Mouse (Mus musculus): Measurements from ENCODE around the gene Setd1b. TPM values are rescaled to one million over a fixed set of nuclear protein-coding genes. Genes with fewer than 3 reads are reported as not detected.

The Setd1b gene
- total and polyA plus RNA-seq, 3 experiments = 2.1 to 90.6 (median 76.7) TPM

GRCm38 (mm10) chr5:123138230-123138911 is 3.6 kb upstream of the Setd1b start:
- peak overlapping the region; percentile 76 for H3K4me3 ChIP-seq (ENCODE audit: low read depth, low read length)
- peaks cover 69% of the 10 kb centered on the region for H3K4me1 ChIP-seq (ENCODE audit: insufficient read depth, low read depth, low read length)
- peak; percentile 85 for DNase-seq (ENCODE audit: low spot score)
- no peaks in the 10 kb centered on the region for H3K27me3 ChIP-seq (ENCODE audit: insufficient read depth, low read length)
- peak; percentile 17 for ATAC-seq (ENCODE audit: extremely low read depth, insufficient number of reproducible peaks, low FRiP score, poor library complexity, severe bottlenecking)
- H3K36me3 ChIP-seq (replicated peaks) = peaks cover 45% of the 10 kb centered on the region
- H3K9me3 ChIP-seq (replicated peaks) = no peaks in the 10 kb centered on the region
- TF ChIP-seq CTCF (IDR thresholded peaks at IDR 0.05; ENCODE audit: low read depth, low read length) (no peak), POLR2AphosphoS5 (IDR thresholded peaks at IDR 0.05; ENCODE audit: insufficient replicate concordance, low read depth, low read length) (no peak), GATA1 (IDR thresholded peaks at IDR 0.05; ENCODE audit: borderline replicate concordance, low read length) (no peak), GATA2 (IDR thresholded peaks at IDR 0.05; ENCODE audit: borderline replicate concordance, low read depth, low read length) (no peak), TAL1 (conservative IDR thresholded peaks at IDR 0.05; ENCODE audit: low read depth, low read length) (no peak)

GRCm38 (mm10) chr5:123138953-123139721 is 2.9 kb upstream of the Setd1b start:
- DNase-seq (ENCODE audit: low spot score) (no peak), ATAC-seq (ENCODE audit: extremely low read depth, insufficient number of reproducible peaks, low FRiP score, poor library complexity, severe bottlenecking) (no peak)
- Histone ChIP-seq H3K9me3 (replicated peaks) (no peaks in the 10 kb centered on the region), H3K36me3 (replicated peaks) (peaks cover 42% of the 10 kb centered on the region), H3K4me1 (ENCODE audit: insufficient read depth, low read depth, low read length) (peaks cover 66% of the 10 kb centered on the region), H3K4me3 (ENCODE audit: low read depth, low read length) (peak overlapping the region; percentile 76), H3K27me3 (ENCODE audit: insufficient read depth, low read length) (no peaks in the 10 kb centered on the region)
- no peak for TF ChIP-seq GATA2 (IDR thresholded peaks at IDR 0.05; ENCODE audit: borderline replicate concordance, low read depth, low read length)
- TF ChIP-seq TAL1 (conservative IDR thresholded peaks at IDR 0.05; ENCODE audit: low read depth, low read length) = no peak
- no peak for TF ChIP-seq POLR2AphosphoS5 (IDR thresholded peaks at IDR 0.05; ENCODE audit: insufficient replicate concordance, low read depth, low read length)
- no peak for TF ChIP-seq CTCF (IDR thresholded peaks at IDR 0.05; ENCODE audit: low read depth, low read length)
- TF ChIP-seq GATA1 (IDR thresholded peaks at IDR 0.05; ENCODE audit: borderline replicate concordance, low read length) = no peak

- Histone ChIP-seq H3K4me3 (ENCODE audit: low read depth, low read length) (peak overlapping the region; percentile 76), H3K36me3 (replicated peaks) (peaks cover 42% of the 10 kb centered on the region), H3K4me1 (ENCODE audit: insufficient read depth, low read depth, low read length) (peaks cover 66% of the 10 kb centered on the region), H3K9me3 (replicated peaks) (no peaks in the 10 kb centered on the region), H3K27me3 (ENCODE audit: insufficient read depth, low read length) (no peaks in the 10 kb centered on the region)
- ATAC-seq (ENCODE audit: extremely low read depth, insufficient number of reproducible peaks, low FRiP score, poor library complexity, severe bottlenecking) (no peak), DNase-seq (ENCODE audit: low spot score) (no peak)
- TF ChIP-seq POLR2AphosphoS5 (IDR thresholded peaks at IDR 0.05; ENCODE audit: insufficient replicate concordance, low read depth, low read length) (no peak), GATA2 (IDR thresholded peaks at IDR 0.05; ENCODE audit: borderline replicate concordance, low read depth, low read length) (no peak), GATA1 (IDR thresholded peaks at IDR 0.05; ENCODE audit: borderline replicate concordance, low read length) (no peak), CTCF (IDR thresholded peaks at IDR 0.05; ENCODE audit: low read depth, low read length) (no peak), TAL1 (conservative IDR thresholded peaks at IDR 0.05; ENCODE audit: low read depth, low read length) (no peak)
These were observed 2.0 kb upstream of the Setd1b start for GRCm38 (mm10) chr5:123139722-123140627.

DNA sequence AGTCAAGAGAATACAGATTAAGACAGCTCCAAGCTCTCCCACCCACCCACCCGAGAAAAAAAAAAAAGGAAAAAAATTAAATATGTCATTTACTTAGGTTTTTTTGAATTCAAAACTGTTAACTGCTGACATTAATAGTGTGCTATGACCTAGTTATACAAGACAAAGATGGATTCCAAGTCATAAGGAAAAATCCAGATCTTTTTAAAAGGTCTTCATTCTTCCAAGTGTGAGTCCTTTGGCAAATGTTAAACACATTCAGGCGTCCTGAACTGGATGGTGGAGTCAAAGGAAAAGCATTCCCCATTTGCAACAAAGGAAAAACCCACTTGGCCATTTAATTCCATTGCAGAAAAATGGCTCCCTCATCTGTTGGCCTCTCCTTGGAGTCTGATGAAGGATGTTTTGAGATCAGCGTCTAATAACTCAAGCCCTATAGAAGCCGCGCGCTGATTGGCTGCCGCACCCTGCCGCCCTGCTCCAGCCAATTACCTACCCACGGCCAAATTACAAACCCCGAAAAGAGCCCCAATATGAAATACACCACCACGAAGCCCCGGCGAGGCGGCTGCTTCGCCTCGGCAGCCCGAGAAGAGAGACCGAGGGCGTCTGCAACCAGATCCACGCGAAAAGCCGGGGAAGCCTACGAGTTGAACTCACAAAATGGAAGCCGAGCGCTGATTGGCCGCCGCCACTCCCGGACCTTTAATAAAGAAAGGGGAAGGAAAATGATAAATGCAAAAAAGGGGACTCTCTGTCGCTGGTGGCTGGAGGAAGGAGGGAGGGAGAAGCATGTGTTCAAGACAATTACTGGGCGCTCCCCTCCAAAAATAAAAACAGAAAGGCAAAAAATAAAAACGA is 1.1 kb upstream of the Setd1b start:
- ATAC-seq (ENCODE audit: extremely low read depth, insufficient number of reproducible peaks, low FRiP score, poor library complexity, severe bottlenecking) (peak; percentile 43), DNase-seq (ENCODE audit: low spot score) (peak; percentile 91)
- H3K36me3 ChIP-seq (replicated peaks) = peaks cover 43% of the 10 kb centered on the region
- H3K4me1 ChIP-seq (ENCODE audit: insufficient read depth, low read depth, low read length) = peaks cover 66% of the 10 kb centered on the region
- H3K9me3 ChIP-seq (replicated peaks) = no peaks in the 10 kb centered on the region
- H3K27me3 ChIP-seq (ENCODE audit: insufficient read depth, low read length) = no peaks in the 10 kb centered on the region
- peak overlapping the region; percentile 80 for H3K4me3 ChIP-seq (ENCODE audit: low read depth, low read length)
- no peak for TF ChIP-seq GATA2 (IDR thresholded peaks at IDR 0.05; ENCODE audit: borderline replicate concordance, low read depth, low read length)
- no peak for TF ChIP-seq GATA1 (IDR thresholded peaks at IDR 0.05; ENCODE audit: borderline replicate concordance, low read length)
- TF ChIP-seq POLR2AphosphoS5 (IDR thresholded peaks at IDR 0.05; ENCODE audit: insufficient replicate concordance, low read depth, low read length) = 0 out of 2 replicates have a peak, but pooled peaks have one; percentile 59

- Histone ChIP-seq H3K4me3 (ENCODE audit: low read depth, low read length) (peak overlapping the region; percentile 80), H3K9me3 (replicated peaks) (no peaks in the 10 kb centered on the region), H3K27me3 (ENCODE audit: insufficient read depth, low read length) (no peaks in the 10 kb centered on the region), H3K4me1 (ENCODE audit: insufficient read depth, low read depth, low read length) (peaks cover 65% of the 10 kb centered on the region), H3K36me3 (replicated peaks) (peaks cover 46% of the 10 kb centered on the region)
- peak; percentile 65 for DNase-seq (ENCODE audit: low spot score)
- TF ChIP-seq CTCF (IDR thresholded peaks at IDR 0.05; ENCODE audit: low read depth, low read length) (no peak), GATA2 (IDR thresholded peaks at IDR 0.05; ENCODE audit: borderline replicate concordance, low read depth, low read length) (no peak), POLR2AphosphoS5 (IDR thresholded peaks at IDR 0.05; ENCODE audit: insufficient replicate concordance, low read depth, low read length) (no peak), TAL1 (conservative IDR thresholded peaks at IDR 0.05; ENCODE audit: low read depth, low read length) (no peak), GATA1 (IDR thresholded peaks at IDR 0.05; ENCODE audit: borderline replicate concordance, low read length) (no peak)
- ATAC-seq (ENCODE audit: extremely low read depth, insufficient number of reproducible peaks, low FRiP score, poor library complexity, severe bottlenecking) = no peak
These were observed 335 bp upstream of the Setd1b start for GRCm38 (mm10) chr5:123141555-123142160.
